Mouse (Mus musculus) urinary bladder, postnatal 0 days (tissue): ENCODE data around the gene Hoxa7. TPM values are rescaled to one million over a fixed set of nuclear protein-coding genes. Genes with fewer than 3 reads are reported as not detected.
A peak's percentile ranks its signal among the peaks of the same experiment; 100 is the strongest.

Experiments used
- microRNA counts: library from miRNA; unstranded; fragments of <30 nt; microRNA quantifications from one replicate; lab custom pipeline; 2016
- microRNA-seq: library from miRNA; unstranded; fragments of <30 nt; microRNA quantifications from one replicate; pipeline ENCODE4, GENCODE M21; 2016
- polyA plus RNA-seq: library from polyadenylated mRNA; unstranded; fragments of >200 nt; fragmentation: Nextera tagmentation; extraction: Ambion mirVana; gene quantifications from 2 replicates; pipeline ENCODE4 v1.2.1, GENCODE M21; 2015

The Hoxa7 gene
- 9.8 and 10.9 TPM in 2 replicates for polyA plus RNA-seq

GRCm38 (mm10) chr6:52221337-52221992, at the start of gene Hoxa7:
TSS of gene Hoxa7 (minus strand) at chr6:52221854.

GRCm38 (mm10) chr6:52260654-52261575, 39.3 kb upstream of the Hoxa7 start, which contains the start of gene Hoxa13:
TSS of gene Hoxa13 (minus strand) at chr6:52260880.

GRCm38 (mm10) chr6:52245757-52246142, 24.1 kb upstream of the Hoxa7 start, which contains the start of gene Hoxa11:
TSS of gene Hoxa11 (minus strand) at chr6:52245810.

GRCm38 (mm10) chr6:52240389-52241000, 18.8 kb upstream of the Hoxa7 start, which contains the start of gene Hoxa10:
TSS of gene Hoxa10 (minus strand) at chr6:52240854.

GRCm38 (mm10) chr6:52230516-52231165, 9.0 kb upstream of the Hoxa7 start, which contains the start of gene Hoxa9:
TSS of gene Hoxa9 (minus strand) at chr6:52231089.

GRCm38 (mm10) chr6:52213119-52213986, 8.3 kb downstream of the Hoxa7 start, which contains the start of the genes Hoxa3 and Gm28308:
TSS of gene Hoxa3 (minus strand) at chr6:52213336.
TSS of gene Gm28308 (minus strand) at chr6:52213339.

GRCm38 (mm10) chr6:52208072-52208867, 13.4 kb downstream of the Hoxa7 start, which contains the start of gene Hoxa6:
TSS of gene Hoxa6 (minus strand) at chr6:52208722.

GRCm38 (mm10) chr6:52204050-52204752, 17.5 kb downstream of the Hoxa7 start, which contains the start of gene Hoxa5:
TSS of gene Hoxa5 (minus strand) at chr6:52204587.

GRCm38 (mm10) chr6:52190906-52191810, 30.5 kb downstream of the Hoxa7 start, which contains the start of gene Hoxa4:
TSS of gene Hoxa4 (minus strand) at chr6:52191753.

GRCm38 (mm10) chr6:52177061-52177735, 44.5 kb downstream of the Hoxa7 start, which contains the start of gene 5730596B20Rik:
TSS of gene 5730596B20Rik (plus strand) at chr6:52177498.

GRCm38 (mm10) chr6:52164626-52165440, 56.8 kb downstream of the Hoxa7 start, which contains the start of gene Hoxa2:
TSS of gene Hoxa2 (minus strand) at chr6:52164831.

MicroRNA genes within 50 kb of the gene (microRNA counts, 519-probe panel; counts per million panel counts)
- 4,559 counts per million, percentile 85 among the panel's probes with 10 or more counts for microRNA mmu-miR-196b (lab: Ali Mortazavi, UCI)

Small RNAs within 50 kb of the gene (microRNA-seq; reads per million reads assigned to microRNA genes)
- gene Mir196b: 15,251 reads per million, percentile 96 among the genes with 10 or more reads in this experiment

Other genes starting within 250 kb of the Hoxa7 start
- 18.7 and 25.6 TPM in 2 replicates for gene Skap2, start 209.3 kb downstream of the Hoxa7 start, polyA plus RNA-seq
- 0.11 and 0.60 TPM in 2 replicates for gene Hoxa1, start 63.5 kb downstream of the Hoxa7 start, polyA plus RNA-seq
- gene Hoxa2, start 57.0 kb downstream of the Hoxa7 start, polyA plus RNA-seq: 0.30 and 0.31 TPM in 2 replicates
- 0.08 and 0.13 TPM in 2 replicates for gene 5730596B20Rik, start 44.4 kb downstream of the Hoxa7 start, polyA plus RNA-seq
- 0.10 and 0.16 TPM in 2 replicates for gene Hoxa4, start 30.1 kb downstream of the Hoxa7 start, polyA plus RNA-seq
- gene Hoxa5, start 17.3 kb downstream of the Hoxa7 start, polyA plus RNA-seq: 0.40 and 0.49 TPM in 2 replicates
- 0.62 TPM in 1 of 2 replicates, not detected in the other for gene Hoxa6, start 13.1 kb downstream of the Hoxa7 start, polyA plus RNA-seq
- gene Hoxa3, start 8.5 kb downstream of the Hoxa7 start, polyA plus RNA-seq: 0.46 and 0.83 TPM in 2 replicates
- gene Gm28308, start 8.5 kb downstream of the Hoxa7 start, polyA plus RNA-seq: not detected in 2 replicates
- 15.0 and 17.9 TPM in 2 replicates for gene Hoxa9, start 9.2 kb upstream of the Hoxa7 start, polyA plus RNA-seq
- 79.0 and 103 TPM in 2 replicates for gene Hoxa10, start 19.0 kb upstream of the Hoxa7 start, polyA plus RNA-seq
- gene Hoxa11, start 24.0 kb upstream of the Hoxa7 start, polyA plus RNA-seq: 17.8 and 21.0 TPM in 2 replicates
- gene Hoxa13, start 39.0 kb upstream of the Hoxa7 start, polyA plus RNA-seq: 10.5 and 11.7 TPM in 2 replicates
- 1.5 and 2.1 TPM in 2 replicates for gene Evx1, start 91.6 kb upstream of the Hoxa7 start, polyA plus RNA-seq